Mouse (Mus musculus): ENCODE data around the gene Mettl14. TPM values are rescaled to one million over a fixed set of nuclear protein-coding genes. Genes with fewer than 3 reads are reported as not detected.
A peak's percentile ranks its signal among the peaks of the same experiment; 100 is the strongest.
"Not testable (repeated sequence)": the region's sequence is repeated elsewhere in the genome, so short reads cannot be mapped to it uniquely, and the experiment has no call there.

Mettl14 gene
- 10 to 100 TPM; 16.9 to 20.7 (median 17.7) TPM for polyA plus RNA-seq (2017; shearing (Covaris generic))

- peak; percentile 100 for ATAC-seq
These were observed at the start of gene Mettl14 for GRCm38 (mm10) chr3:123385486-123386156. Mettl14 (minus strand) TSS chr3:123386108.

GRCm38 (mm10) chr3:123433362-123433761, 47.5 kb upstream of the Mettl14 start:
- ATAC-seq: no peak

- ATAC-seq: no peak
These were observed 46.2 kb upstream of the Mettl14 start for GRCm38 (mm10) chr3:123431951-123432674.

- ATAC-seq: no peak
These were observed 43.9 kb upstream of the Mettl14 start for GRCm38 (mm10) chr3:123429597-123430458.

GRCm38 (mm10) chr3:123428005-123428404, 42.1 kb upstream of the Mettl14 start:
- no peak for ATAC-seq

GRCm38 (mm10) chr3:123425647-123426046, 39.7 kb upstream of the Mettl14 start:
- ATAC-seq: no peak

GRCm38 (mm10) chr3:123413173-123413572, 27.3 kb upstream of the Mettl14 start:
- no peak for ATAC-seq

GRCm38 (mm10) chr3:123411821-123412578, 26.1 kb upstream of the Mettl14 start:
- no peak for ATAC-seq

GRCm38 (mm10) chr3:123404945-123405344, 19.0 kb upstream of the Mettl14 start:
- no peak for ATAC-seq

GRCm38 (mm10) chr3:123397562-123398481, 11.9 kb upstream of the Mettl14 start:
- ATAC-seq: no peak

- no peak for ATAC-seq
These were observed 9.7 kb upstream of the Mettl14 start for GRCm38 (mm10) chr3:123395611-123396010.

GRCm38 (mm10) chr3:123391180-123391579, 5.3 kb upstream of the Mettl14 start:
- ATAC-seq: no peak

- peak; percentile 12 for ATAC-seq
These were observed 361 bp upstream of the Mettl14 start for GRCm38 (mm10) chr3:123386157-123386780.

GRCm38 (mm10) chr3:123385118-123385485, 806 bp downstream of the Mettl14 start:
- no peak for ATAC-seq

GRCm38 (mm10) chr3:123384435-123384834, 1.5 kb downstream of the Mettl14 start:
- ATAC-seq: no peak

- ATAC-seq: no peak
These were observed 9.3 kb downstream of the Mettl14 start for GRCm38 (mm10) chr3:123376562-123376961.

GRCm38 (mm10) chr3:123371766-123372535, 14.0 kb downstream of the Mettl14 start:
- ATAC-seq: no peak

GRCm38 (mm10) chr3:123370927-123371326, 15.0 kb downstream of the Mettl14 start:
- ATAC-seq: no peak

GRCm38 (mm10) chr3:123369161-123369560, 16.7 kb downstream of the Mettl14 start:
- no peak for ATAC-seq

- not testable (repeated sequence) for ATAC-seq
These were observed 19.1 kb downstream of the Mettl14 start for GRCm38 (mm10) chr3:123366820-123367219.

Measured in inflammation-experienced regulatory T-cells, adult 6 months (primary cell).